Mouse (Mus musculus) cerebellum, postnatal 4 days (tissue): ENCODE results near the gene Stx1b.
"Not testable (repeated sequence)": the region's sequence is repeated elsewhere in the genome, so short reads cannot be mapped to it uniquely, and the experiment has no call there.

ENCODE experiments used
- DNase-seq, 2 experiments: peaks; one replicate each; pipeline ENCODE4 v3.0.0; 2022; ENCODE audit warnings: low spot score in 2 of 2, mixed read lengths in 1 of 2

The Stx1b gene

DNA sequence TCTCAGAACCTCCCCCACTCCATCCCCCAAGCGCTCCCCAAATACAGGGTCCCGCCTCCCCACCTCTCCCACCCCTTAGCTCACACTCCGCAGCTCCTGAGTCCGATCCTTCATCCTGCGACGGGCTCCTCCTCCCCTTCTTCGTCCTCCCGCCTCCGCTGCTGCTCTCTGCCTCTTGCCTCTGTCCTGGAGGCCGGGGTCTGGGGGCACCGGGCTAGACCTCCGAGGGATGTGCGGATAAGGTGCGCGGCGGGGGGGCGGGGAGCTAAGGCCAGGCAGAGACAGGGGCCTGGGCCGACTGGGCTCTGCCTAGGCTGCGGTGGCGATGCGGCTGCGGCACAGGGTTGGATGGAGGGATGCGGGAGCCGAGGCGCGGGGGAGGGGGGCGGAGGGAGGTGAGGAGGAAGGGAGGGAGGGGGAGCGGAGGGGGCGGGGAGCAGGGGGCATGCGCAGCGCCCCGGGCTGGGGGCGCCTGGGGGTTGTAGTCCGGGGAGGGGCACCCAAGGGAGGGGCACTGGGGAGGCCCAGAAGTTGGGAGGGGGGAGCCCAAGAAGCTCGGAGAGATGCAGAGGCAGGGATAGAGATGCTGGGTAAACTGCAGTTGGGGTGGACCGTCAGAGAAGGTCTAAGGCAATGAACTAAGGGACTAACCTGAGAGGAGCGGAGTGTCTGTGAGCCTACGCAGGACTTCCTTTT is at the start of gene Stx1b, which contains the start of gene Stx4a:
Gene Stx1b (minus strand): TSS at position 374 of the 696 bp plus-strand sequence.
Gene Stx4a (plus strand): TSS at position 119 of the 696 bp plus-strand sequence.
- DNase-seq: peak; percentile 56 to 74

DNA sequence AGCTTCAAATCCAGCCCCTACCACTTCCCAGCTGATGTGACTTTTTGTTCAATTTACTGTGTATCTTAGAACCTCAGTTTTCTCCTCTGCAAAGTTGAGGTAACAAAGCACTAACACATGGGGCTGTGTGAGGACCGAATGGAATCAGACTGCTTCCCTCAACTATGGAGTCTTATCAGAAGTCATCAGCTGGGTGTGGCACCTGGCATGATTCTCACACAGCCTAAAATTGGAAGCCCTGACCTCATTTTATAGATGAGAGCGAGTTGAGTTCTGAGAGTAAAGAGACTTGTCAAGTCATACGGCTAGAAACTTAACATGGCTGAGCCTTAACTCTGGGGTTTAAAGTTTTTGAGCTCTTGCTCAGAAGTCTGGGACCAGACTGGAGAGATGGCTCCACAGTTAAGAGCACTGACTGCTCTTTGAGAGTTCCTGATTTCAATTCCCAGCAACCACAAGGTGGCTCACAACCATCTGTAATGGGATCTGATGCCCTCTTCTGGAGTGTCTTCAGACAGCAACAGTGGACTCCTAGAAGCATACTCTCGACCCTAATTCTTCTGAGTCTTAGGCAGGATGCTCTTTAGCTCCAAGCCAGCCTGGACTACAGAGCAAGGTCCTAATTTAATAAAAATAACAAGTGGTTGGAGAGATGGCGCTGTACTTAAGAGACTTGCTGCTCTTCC is 45.9 kb upstream of the Stx1b start:
- DNase-seq: no peak

DNA sequence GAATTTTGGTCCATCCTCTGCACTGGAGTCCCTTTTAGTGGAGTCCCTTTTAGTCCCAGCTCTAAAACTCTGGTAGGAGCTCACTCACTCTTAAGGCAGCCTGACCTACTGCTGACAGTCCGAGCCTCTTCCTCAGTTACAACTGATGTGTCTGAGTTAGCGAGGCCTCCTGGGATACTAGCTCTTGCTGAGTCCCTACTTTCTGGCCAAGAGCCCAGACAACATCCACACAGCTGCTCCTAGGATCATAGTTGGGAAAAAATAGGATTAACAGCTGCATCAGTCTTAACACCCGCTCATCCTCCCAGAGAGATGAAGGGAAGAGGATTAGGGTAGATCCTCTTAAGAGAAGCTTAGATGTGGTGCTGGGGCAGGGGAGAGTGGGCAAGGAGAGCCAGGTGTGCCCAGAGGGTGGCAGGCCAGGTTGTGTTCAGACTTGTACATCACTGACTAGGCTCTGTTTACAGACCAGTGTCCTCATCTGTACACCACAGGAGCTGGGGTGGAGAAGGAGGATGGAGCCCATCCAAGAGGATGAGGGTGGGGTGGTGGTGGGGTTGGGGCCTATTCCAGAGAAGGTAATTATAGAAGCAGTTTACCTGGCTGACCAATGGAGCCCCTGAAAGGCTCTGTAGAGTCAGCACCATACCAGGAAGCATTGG is 44.9 kb upstream of the Stx1b start:
- DNase-seq: no peak

DNA sequence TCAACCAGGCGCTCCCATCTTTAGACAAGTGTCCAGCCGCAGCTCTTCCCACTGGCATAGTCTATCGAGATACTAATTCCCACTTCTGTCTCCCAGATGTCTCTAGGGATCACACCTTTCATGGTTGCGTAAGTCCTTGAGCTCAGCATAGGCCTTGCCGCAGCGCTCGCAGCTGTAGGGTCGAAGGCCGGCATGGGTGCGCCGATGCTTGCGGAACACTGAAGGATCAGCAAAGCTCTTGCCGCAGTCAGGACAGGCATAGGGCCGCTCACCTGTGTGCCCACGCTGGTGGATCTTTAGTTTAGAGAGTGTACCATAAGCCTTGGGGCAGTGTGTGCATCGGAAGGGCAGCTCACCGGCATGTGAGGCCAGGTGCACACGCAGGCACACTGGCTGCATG is 43.3 kb upstream of the Stx1b start:
- DNase-seq: no peak

DNA sequence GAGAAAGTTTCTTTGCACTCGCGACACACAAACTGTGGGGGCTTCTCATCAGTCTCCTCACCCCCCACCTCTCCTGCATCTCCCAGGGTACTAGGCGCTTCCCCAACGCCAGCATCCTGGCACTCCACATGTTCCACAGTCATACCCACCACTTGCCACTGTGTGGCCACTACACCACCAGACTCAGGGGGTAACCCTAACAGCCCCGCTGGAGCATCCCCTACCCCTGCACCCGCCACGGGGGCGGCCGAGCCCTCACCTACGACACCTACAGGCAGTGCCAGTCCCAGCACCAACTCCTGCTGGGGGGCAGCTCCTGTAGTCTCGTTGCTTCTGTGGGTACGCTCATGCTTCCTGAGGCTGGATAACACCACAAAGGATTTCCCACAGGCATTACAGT is 42.1 kb upstream of the Stx1b start:
- no peak for DNase-seq

DNA sequence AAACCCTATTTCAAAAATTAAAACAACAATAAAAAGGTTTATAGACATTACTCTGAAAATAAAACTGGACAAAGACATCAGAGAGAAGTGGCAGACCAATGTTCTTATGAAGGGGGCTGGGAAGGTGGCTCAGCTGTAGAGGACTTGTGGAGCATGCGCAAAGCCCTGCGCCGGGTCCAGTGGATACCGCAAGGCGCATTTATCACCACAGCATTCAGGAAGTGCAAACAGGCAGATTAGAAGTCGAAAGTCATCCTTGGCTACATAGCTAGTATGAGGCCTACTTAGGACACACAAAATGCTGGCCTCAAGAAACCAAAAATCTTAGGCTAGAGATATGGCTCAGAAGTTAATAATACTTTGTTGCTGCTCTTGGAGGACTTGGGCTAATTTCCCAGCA is 33.9 kb upstream of the Stx1b start:
- no peak for DNase-seq

DNA sequence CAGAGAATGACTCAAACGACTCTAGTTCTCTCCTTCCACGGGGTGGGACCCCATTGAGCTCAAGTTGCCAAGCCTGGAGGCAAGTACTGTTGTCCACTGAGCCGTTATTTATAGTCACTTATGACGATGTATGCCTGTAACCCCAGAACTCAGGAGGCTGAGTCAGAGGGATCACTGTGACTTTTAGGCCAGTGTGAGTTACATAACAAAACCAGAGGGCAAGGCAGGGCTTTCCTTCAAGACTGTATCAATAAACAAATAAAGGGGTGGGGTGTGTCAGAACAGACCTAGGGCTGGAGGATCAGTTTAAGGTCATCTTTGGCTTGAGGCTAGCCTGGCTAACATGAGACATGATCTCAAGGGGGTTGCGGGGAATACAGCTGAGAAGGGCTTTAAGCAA is 26.6 kb upstream of the Stx1b start:
- no peak for DNase-seq

DNA sequence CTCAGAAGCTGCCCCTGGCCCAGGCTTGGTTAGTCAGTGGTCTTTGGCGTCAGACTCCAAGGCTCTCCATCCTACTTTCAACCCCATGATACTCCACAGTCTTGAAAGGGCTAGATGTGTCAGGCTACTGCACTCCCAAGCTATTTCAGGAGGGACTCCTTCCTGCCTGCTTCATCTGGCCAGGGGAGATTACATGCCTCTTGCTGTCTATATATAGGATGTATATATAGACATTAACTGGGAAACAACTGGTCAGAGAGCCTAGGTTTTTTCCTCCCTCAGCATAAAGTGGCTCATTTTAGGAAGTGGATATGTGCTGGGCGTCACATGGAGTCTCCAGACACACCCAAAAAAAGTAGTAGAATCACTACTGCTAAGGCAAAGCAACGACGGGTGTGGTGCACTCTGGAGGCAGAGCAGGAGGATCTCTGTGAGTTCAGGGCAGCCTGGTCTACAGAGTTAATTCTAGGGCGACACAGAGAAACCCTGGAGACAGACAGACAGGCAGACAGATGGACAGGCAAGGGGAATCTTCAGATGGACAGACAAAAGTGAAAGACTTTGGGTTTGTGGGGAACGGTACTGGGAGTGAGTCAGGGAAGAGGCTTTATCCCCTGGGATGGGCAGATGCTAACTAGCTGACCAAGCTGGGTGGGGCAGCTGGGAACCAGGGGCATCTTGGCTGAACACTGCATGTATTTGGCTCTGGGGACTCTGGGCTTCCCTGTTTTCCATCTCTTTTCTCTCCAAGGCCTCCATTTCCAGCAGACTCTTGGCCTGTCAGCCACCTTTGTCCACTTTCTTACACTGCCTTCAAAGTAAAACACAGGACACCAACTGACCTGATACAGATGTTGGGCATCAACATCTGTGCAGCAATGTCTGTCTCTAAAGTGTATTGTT is 25.9 kb upstream of the Stx1b start:
- no peak for DNase-seq

DNA sequence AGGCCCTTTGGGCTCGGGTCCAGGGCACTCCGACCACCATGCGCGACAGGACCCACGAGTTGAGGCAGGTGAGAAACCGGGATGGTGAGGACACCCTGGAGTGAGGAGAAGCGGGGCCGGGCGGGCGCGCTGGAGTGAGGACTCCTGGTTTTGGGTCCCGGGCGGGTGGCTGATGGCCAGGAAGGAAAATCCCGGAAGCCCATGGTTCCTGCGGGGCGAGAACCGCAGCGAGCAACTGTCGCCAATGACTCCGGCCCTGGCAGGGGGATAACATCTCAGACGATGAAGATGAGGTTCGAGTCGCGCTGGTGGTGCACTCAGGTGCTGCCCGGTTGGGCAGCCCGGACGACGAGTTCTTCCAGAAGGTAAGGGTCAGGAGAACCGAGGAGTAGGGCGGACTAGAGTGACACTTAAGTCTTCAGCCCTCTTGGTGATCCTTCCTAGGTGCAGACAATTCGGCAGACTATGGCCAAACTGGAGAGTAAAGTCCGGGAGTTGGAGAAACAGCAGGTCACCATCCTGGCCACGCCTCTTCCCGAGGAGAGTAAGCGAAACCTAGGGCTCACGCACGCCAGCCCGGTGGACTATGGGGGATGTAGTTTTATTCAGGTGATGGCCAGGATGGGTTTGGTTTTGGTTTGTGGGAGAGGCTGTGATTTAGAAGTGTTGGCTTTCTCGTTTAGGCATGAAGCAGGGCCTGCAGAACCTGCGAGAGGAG is 17.8 kb upstream of the Stx1b start:
- peak; percentile 49 to 60 for DNase-seq

DNA sequence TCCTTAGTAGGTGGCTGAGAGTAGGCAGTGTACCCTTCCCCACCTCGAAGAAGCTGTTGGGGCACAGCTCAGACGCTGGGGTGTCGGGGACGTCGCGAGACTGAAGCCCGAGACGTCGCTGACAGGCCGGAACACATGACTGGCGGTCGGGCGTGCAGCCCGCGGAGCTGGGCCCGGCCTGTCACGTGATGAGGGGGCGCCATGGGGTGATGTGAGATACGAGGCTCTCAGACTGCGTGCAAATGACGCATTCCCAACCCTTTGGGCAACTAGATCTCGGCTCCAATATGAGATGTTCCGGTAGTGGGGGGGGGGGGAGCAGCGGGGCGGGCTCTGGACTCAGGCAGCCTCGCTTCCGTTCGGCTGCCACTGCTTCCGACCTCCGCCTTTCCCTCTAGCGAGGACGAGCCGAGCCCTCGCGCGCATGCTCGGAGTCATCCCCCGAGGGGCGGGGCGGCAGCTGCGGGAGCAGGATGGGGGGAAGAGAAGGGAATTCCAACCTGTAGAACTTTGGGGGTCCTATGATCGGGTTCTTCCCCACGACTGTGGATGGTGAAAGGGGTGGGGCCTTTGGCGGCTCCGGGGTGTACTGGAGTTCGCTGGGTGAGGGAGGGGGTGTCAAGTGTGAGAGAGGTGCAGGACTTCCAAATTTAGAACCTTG is 17.1 kb upstream of the Stx1b start:
- peak; percentile 83 to 92 for DNase-seq

DNA sequence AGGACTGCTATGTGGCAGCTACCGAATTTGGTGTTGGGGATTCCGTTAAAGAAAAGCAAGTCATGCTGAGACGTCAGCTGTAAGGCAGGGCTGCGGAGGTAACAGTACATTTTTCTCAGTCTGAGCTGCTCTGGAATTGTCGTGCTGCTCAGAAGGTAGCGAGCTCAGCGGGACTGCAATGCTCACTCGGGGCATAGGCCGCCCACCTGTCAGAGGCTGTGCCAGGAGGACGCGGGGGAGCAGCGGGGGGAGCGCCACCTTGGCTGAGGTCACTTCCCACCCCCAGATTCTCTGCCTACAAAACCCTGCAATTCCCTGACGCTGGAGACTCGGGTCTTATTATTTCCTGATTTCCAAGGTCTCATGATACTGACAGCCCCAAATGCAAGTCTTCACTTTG is 16.5 kb upstream of the Stx1b start:
- peak in 1 of 2 experiments; percentile 42 for DNase-seq

DNA sequence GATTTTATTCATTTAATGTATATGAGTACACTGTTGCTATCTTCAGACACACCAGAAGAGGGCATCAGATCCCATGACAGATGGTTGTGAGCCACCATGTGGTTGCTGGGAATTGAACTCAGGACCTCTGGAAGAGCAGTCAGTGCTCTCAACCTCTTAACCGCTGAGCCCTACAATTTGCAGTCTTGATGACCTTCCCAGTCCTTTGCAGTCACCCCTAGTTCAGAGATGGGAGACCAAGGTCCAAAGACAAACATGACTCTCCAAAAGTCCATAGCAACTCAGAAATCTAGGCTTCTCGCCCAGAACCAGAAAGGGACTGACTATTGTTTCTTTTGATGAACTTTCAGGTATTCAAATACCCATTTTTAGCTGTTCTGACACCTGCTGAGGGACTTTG is 15.7 kb upstream of the Stx1b start:
- not testable (repeated sequence) for DNase-seq

DNA sequence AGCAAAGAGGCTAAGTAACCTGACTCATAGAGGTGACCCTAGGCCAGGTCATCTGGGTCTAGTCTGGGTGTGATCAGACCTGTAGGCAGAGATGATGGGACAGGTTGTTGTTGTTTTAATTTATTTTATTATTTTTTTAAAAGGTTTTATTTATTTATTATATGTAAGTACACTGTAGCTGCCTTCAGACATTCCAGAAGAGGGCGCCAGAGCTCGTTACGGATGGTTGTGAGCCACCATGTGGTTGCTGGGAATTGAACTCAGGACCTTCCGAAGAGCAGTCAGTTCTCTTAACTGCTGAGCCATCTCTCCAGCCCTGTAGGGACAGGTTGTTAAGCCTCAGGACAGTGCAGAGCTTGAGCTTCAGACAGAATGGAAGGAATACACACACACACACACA is 13.5 kb upstream of the Stx1b start:
- DNase-seq: not testable (repeated sequence)

DNA sequence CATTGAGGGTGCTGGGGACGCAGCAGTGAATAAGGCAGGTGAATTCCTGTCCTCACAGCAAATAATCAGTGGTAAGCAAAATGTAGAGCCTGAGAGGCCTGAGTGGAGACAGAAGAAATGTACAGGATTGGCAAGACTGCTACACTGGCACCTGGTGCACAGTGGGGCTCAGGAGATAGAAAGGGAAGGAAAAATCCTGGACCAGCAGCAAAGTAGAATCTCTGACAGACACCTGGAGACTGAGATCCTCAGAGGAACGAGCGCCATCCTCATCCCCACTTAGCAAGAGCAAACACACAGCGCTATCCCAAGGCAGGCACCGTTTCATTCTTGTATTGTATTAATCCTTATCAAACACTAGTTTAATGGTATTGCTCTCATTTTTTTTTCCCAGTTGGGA is 13.1 kb upstream of the Stx1b start:
- no peak for DNase-seq

DNA sequence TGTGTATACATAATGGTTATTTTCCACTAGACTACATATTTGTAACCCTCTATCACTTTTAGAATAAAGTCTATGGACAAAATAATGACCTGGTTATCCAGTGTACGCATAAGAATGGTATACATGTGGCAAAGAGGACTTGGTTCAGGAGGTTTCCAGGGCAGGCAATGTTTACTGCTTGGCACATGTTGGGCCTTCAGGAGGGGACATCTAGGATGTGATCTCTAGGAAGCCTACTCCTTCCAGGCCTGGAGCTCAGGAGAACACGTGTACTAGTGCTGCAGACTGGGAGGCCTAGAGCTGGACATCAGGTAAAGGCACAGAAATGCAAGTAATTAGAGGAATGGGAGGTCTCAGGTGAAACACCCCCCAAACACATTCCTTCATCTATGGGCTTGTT is 11.2 kb upstream of the Stx1b start:
- no peak for DNase-seq

DNA sequence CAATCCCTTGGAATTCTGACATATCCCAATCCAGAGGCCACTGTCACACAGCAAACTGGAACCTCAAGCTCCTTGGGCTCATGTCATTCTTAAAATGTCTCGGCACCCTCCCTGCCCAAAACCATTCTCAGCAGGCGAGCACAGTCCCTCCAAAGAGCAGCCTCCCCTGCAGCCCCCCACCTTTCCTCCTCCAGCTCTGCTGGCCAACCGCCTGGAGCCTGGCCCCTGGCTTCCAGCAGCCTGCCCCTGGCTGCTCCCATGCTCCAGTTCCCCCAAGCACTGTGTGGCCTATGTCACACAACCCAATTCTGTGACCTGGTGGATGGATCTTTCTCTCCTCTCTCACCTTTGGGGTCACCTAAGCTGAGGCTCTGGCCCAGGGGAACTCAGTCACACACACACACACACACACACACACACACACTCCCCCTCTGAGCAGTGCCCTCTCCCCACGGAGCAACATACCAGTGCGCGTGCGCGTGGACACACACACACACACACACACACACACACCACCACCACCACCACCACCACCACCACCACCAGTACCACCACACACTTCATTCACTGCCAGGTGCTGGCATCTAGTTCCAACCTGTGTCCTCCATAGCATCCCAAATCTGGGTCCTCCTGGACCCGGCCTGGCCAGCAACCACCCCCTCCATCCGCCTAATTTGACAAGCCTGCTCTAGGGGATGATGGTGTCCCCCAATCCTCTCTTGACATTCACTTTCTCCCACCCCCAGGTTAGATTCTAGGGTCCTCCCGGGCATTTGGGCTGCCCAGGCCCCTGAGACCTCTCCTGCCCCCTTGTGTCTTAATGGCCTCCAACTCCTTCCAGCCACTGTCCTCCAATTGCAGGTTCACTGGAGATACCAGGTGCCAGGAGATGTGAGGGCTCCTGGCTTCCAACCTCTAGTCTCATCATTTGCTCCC is 845 bp downstream of the Stx1b start:
- no peak for DNase-seq

DNA sequence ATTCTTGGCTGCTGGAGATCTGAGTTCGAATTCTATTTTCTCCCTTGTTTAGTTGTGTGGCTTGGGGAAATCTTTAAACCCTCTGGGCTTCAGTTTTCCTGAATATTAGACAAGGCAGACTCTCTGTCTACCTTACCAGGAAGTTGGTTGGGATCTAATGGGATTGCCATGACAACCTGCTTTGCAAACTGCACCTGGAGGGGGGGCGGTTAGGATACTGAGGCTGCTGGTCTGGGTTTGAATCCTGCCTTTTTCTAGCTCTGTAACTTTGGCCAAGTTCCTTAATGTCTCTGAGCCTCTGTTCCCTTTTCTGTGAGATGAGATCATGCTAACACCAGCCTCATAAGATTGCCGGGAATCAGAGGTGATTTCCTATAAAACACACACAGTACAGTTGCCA is 1.9 kb downstream of the Stx1b start:
- no peak for DNase-seq

DNA sequence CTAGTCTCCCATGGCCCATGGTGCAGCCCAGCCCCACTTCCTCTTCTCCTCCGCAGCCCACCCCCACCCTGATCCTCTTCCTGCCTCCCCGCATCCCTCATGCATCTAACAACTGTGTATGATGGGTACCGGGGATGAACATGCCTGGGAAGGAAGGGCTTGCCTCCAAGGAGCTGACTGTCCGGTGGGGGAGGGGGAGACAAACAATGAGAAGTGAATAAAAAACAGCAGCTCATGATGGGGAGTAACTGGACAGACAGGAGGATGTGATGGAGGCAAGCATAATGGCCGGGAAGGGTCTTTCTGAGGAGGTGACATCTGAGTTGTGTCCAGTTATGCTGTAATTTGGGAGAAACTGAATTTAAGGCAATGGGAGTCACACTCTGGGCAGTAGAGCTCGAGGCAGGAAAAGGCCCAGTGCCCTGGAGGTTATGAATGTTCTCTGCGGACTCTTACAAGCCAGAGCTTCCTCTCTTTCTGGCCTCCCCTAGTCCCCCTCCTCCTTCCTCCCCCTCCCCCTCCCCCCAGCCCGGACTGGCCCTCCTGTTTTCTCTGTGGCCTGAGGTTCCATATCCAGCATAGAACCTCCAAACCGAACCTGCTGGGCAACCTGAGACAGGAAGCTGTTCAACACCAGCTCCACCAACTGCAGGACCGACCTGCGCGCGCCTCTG is 3.4 kb downstream of the Stx1b start:
- DNase-seq: no peak

DNA sequence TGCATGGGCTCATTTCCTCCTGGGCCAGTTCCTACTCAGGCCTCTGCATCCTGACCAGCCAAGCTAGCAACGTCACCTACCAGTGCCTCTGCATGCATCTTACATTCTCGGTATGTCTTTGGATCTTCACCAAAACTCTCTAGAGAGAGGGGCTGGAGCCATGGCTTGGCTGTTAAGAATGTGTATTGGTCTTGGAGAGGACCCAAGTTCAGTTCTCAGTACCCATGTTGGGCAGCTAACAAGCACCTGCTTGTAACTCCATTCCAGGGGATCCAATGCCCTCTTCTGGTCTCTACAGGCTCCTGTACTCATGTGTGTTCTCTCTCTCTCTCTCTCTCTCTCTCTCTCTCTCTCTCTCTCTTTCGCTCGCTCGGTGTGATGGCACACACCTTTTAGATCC is 6.6 kb downstream of the Stx1b start:
- DNase-seq: no peak
